Mouse (Mus musculus): Measurements from ENCODE around the gene 2410002F23Rik. TPM values are rescaled to one million over a fixed set of nuclear protein-coding genes. Genes with fewer than 3 reads are reported as not detected.

2410002F23Rik gene
- 151 and 244 TPM in 2 replicates for polyA plus RNA-seq (2012; rRNA removed)

DNA sequence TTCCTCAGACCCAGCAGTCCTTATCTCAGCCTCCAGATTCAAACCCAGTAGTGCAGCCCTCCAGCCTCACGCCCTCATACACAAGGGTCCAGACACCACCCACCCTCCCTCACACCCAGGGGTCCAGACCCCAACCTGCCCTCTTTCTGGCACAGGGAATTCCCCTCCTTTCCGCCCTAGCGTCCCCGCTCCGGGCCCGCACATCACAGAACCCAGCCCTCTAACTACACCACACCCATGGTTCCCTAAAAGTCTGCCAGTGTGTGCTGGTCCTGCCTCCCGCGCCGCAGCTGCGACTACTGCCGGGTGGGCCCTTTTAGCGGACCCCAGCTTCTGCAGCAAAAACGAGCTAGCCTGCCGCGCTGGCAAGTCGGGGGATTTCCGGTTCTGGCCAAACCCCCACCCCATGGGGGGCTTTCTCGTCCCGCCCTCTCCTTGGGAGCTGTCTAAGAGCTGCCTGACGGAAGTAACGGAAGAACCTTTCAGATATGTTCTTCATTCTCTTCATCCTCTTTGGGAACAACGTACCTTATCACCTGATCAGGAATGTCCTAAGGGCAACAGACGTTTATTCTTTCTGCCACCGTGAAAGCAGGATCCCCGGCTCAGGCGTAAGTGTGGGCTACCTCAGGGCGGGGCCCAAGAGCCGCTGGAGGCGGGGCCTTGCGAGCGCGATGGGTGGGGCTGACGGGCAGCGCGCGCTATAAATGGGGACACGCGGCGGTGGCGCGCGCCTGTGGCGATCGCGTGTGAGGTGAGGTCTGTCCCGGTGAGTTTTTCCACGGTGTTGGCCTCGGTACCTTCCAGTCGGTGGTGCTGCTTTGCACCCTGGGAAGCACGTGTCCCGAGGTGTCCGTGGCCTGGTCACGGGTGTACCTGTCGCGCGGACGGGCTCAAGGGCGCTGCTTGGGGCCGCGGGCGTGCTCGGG lies at the start of gene 2410002F23Rik, which contains the start of gene 1700028J19Rik:
Gene 2410002F23Rik, plus strand, starts transcription at position 668 of the 929 bp plus-strand sequence.
Gene 1700028J19Rik, minus strand, starts transcription at position 641 of the 929 bp plus-strand sequence.

DNA sequence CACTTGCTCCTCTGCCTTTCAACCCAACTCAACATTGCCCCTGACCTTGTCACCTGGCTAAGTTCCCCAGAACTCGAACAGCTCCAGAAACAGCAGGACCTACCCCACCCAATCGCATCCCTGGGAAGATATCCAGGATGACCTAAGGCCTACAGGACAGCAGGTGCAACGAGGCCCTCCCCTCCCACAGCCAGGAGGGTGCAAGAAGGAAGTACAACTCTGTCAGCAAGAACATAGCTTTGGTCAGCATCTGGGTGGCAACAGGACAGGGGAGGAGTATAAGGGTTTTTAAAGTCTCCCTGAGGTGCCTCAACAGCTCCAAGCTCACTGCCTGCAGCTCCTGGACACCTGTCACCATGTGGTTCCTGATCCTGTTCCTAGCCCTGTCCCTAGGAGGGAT lies 48.6 kb upstream of the 2410002F23Rik start, which contains the start of gene Klk1b3:
Gene Klk1b3, plus strand, starts transcription at position 301 of the 400 bp plus-strand sequence.

DNA sequence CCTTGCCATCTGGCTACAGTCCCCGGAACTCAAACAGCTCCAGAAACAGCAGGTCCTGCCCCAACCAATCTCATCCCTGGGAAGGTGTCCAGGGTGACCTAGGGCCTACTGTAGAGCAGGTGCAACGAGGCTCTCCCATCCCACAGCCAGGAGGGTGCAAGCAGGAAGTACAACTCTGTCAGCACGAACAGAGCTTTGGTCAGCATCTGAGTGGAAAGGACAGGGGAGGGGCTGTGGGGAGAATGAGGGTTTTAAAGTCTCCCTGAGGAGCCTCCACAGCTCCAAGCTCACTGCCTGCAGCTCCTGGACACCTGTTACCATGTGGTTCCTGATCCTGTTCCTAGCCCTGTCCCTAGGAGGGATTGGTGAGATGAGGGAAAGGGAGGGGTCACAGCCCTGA lies 39.4 kb upstream of the 2410002F23Rik start, which contains the start of gene Klk1b4:
Gene Klk1b4, plus strand, starts transcription at position 301 of the 400 bp plus-strand sequence.

DNA sequence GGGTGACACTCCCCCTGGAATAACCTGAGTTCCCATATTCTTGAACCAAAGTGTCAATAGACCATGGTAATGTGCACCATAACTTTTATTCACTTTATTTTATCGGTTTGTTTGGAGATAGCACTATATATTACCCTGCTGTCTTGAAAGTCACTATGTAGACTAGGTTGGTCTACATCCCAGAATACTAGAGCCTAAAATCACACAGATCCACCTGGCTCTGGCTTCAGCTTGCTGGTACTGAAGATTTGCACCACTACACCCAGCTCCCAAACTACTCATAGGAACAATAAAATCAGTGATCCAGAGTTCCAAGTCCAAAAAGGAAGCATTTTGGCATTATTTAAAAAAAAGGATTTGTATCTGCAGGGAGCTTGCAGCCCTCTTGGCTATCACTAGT lies 30.9 kb upstream of the 2410002F23Rik start, which contains the start of gene Klk1b5:
Gene Klk1b5, plus strand, starts transcription at position 301 of the 400 bp plus-strand sequence.

DNA sequence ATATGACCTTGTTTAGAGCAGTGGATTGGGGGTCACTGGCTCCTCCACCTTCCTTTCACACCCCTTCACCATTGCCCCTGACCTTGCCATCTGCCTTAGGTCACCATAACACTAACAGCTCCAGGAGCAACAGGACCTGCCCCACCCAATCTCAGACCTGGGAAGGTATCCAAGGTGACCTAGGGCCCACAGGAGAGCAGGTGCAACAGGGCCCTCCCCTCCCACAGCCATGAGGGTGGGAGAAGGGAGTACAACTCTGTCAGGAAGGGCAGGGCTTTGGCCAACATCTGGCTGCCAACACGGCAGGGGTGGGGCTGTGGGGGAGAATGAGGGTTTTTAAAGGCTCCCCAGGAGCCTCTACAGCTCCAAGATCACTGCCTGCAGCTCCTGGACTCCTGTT lies 21.4 kb upstream of the 2410002F23Rik start, which contains the start of gene Klk1:
Gene Klk1, plus strand, starts transcription at position 285 of the 400 bp plus-strand sequence.

DNA sequence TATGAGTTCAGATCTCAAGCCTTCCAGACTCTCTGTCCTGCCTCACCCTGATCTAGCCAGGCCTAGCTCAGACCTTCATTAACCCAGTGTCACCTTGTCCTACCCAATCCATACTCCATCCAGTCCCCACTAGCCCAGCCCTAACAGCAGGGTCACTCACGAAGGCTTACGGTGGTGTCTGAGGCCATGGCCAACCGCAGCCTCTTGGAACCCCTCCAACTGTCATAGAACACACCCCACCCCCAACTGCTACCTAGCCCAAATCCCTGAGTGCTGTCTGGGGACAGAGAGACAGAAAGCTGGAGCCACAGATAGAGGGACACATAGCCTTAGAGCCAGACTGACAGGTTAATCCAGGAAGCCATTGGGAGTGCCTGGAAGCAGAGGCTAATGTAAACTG lies 10.6 kb upstream of the 2410002F23Rik start, which contains the start of gene Gm36864:
Gene Gm36864, plus strand, starts transcription at position 269 of the 400 bp plus-strand sequence.

DNA sequence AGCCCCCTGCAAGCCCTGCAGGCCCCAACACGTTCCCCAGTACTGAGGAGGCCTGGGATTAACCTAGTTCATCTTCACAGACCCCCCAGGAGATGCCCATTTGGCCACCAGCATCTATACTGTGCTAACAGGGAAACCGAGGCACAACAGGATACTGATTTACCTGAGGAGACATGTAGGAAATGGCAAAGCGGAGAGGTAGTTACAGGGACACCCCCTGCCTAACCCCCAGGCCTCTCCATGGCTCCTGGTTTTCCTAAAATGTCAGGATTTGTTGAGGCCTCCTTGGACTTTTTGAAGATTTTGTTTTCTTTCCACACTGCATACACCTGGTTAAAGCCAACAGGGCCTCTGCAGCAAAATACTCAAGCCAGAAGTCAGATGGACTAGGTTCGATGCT lies 10.8 kb downstream of the 2410002F23Rik start, which contains the start of gene Acp4:
Gene Acp4, minus strand, starts transcription at position 101 of the 400 bp plus-strand sequence.

DNA sequence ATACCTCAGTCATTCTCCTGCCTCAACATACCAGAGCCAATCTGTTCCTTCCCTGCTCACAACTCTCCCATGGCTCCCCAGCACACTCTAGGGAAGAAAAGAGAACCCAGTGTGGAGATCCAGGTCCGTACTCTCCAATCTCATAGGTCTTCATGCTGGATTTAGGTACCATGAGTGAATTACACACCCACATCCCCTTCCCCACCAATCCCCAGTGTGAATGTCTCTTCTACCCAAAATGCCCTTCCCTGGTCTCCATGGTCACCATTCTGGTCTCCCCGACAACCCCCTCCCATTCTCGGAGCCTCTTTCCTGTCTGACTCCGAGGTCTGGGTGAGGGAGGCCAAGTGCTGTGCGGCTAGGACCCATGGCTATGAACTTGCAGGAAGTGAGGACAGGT lies 14.6 kb downstream of the 2410002F23Rik start, which contains the start of gene Gm15517:
Gene Gm15517, plus strand, starts transcription at position 301 of the 400 bp plus-strand sequence.

Other genes with a start within 250 kb of the 2410002F23Rik start
- not detected in 2 replicates for gene Klk1b26, start 234.6 kb upstream of the 2410002F23Rik start, polyA plus RNA-seq (2012; rRNA removed)
- gene Klk1b27, start 194.4 kb upstream of the 2410002F23Rik start, polyA plus RNA-seq (2012; rRNA removed): not detected in 2 replicates
- gene Klk1b21, start 144.4 kb upstream of the 2410002F23Rik start, polyA plus RNA-seq (2012; rRNA removed): not detected in 2 replicates
- gene Klk1b22, start 134.0 kb upstream of the 2410002F23Rik start, polyA plus RNA-seq (2012; rRNA removed): not detected in 2 replicates
- gene Klk1b16, start 110.0 kb upstream of the 2410002F23Rik start, polyA plus RNA-seq (2012; rRNA removed): not detected in 2 replicates
- 0.07 and 0.10 TPM in 2 replicates for gene Klk1b24, start 58.5 kb upstream of the 2410002F23Rik start, polyA plus RNA-seq (2012; rRNA removed)
- gene Klk1b3, start 48.5 kb upstream of the 2410002F23Rik start, polyA plus RNA-seq (2012; rRNA removed): not detected in 2 replicates
- not detected in 2 replicates for gene Klk1b4, start 39.3 kb upstream of the 2410002F23Rik start, polyA plus RNA-seq (2012; rRNA removed)
- gene Klk1b5, start 30.8 kb upstream of the 2410002F23Rik start, polyA plus RNA-seq (2012; rRNA removed): not detected in 2 replicates
- gene Klk1, start 21.4 kb upstream of the 2410002F23Rik start, polyA plus RNA-seq (2012; rRNA removed): 0.17 TPM in 1 of 2 replicates, not detected in the other
- gene Gm36864, start 10.5 kb upstream of the 2410002F23Rik start, polyA plus RNA-seq (2012; rRNA removed): not detected in 2 replicates
- 0.86 and 1.6 TPM in 2 replicates for gene 1700028J19Rik, start within 50 bp of the 2410002F23Rik start, polyA plus RNA-seq (2012; rRNA removed)
- gene Acp4, start 10.7 kb downstream of the 2410002F23Rik start, polyA plus RNA-seq (2012; rRNA removed): not detected in 2 replicates
- gene Gm15517, start 14.7 kb downstream of the 2410002F23Rik start, polyA plus RNA-seq (2012; rRNA removed): 0.78 TPM in 1 of 2 replicates, not detected in the other
- 1.2 and 1.5 TPM in 2 replicates for gene Clec11a, start 60.2 kb downstream of the 2410002F23Rik start, polyA plus RNA-seq (2012; rRNA removed)
- 7.0 and 8.0 TPM in 2 replicates for gene Shank1, start 63.5 kb downstream of the 2410002F23Rik start, polyA plus RNA-seq (2012; rRNA removed)
- gene Syt3, start 137.4 kb downstream of the 2410002F23Rik start, polyA plus RNA-seq (2012; rRNA removed): 1.9 and 2.4 TPM in 2 replicates
- gene 1700008O03Rik, start 139.1 kb downstream of the 2410002F23Rik start, polyA plus RNA-seq (2012; rRNA removed): 2.5 and 6.3 TPM in 2 replicates
- 62.6 and 90.8 TPM in 2 replicates for gene Lrrc4b, start 182.3 kb downstream of the 2410002F23Rik start, polyA plus RNA-seq (2012; rRNA removed)
- 7.5 and 7.7 TPM in 2 replicates for gene Aspdh, start 218.7 kb downstream of the 2410002F23Rik start, polyA plus RNA-seq (2012; rRNA removed)
- gene Josd2, start 221.3 kb downstream of the 2410002F23Rik start, polyA plus RNA-seq (2012; rRNA removed): 91.6 and 95.2 TPM in 2 replicates
- gene Emc10, start 249.8 kb downstream of the 2410002F23Rik start, polyA plus RNA-seq (2012; rRNA removed): 102 and 117 TPM in 2 replicates
- gene Fam71e1, start 249.9 kb downstream of the 2410002F23Rik start, polyA plus RNA-seq (2012; rRNA removed): 28.7 and 40.6 TPM in 2 replicates

Data from central nervous system, embryonic 11.5 days (tissue).